Mouse (Mus musculus) heart, adult 2 months (tissue): ENCODE data around the gene Gm20767.
"Not testable (repeated sequence)": the region's sequence is repeated elsewhere in the genome, so short reads cannot be mapped to it uniquely, and the experiment has no call there.

ENCODE experiments used
- CTCF ChIP-seq: fragments of 200-600 bp; IDR thresholded peaks from 2 replicates; pipeline ENCODE4 v1.8.1; 2022; ENCODE audit warnings: antibody characterized with exemption, mild to moderate bottlenecking, moderate library complexity
- EP300 ChIP-seq: fragments of 200-500 bp; IDR thresholded peaks from 2 replicates; pipeline ENCODE4 v1.6.1; 2011; ENCODE audit warnings: low read depth, low read length, control low read depth; ENCODE audit not compliant: insufficient read depth
- POLR2A ChIP-seq: fragments of 200-500 bp; IDR thresholded peaks from 2 replicates; pipeline ENCODE4 v1.6.1; 2011; ENCODE audit warnings: mild to moderate bottlenecking, low read depth, low read length, control low read depth; ENCODE audit not compliant: insufficient read depth

DNA sequence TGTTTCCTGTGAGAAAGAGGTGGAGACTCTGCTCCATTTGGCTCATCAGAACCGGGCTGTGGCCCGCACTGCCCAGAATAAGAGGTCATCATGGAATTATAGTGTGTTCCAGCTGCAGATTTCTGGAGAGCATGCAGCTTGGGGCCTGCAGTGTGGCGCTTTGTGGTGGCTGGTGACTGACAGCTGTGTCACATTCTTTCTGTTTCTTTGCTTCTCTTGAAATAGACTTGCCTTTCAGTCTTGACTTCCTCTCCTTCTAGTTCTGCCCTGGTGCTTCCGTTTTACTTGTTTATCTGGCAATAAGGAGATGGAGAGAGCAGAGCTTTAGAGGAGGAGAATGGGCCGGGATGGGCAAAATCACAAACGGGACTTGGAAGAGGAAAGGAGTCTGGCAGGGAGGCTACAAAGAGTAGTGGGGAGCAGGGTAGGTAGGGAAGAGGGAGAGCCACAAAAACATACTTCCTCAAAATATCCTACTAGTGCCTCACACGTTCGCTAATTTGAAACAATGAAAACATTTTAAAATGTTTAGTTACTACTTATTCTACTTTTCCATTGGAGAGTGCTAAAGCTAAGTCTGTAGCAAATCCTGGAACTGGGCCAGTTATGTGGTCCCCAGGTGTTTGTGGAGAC is 56.3 kb downstream of the Gm20767 start:
- not testable (repeated sequence) for TF ChIP-seq CTCF, POLR2A, EP300
